Mouse (Mus musculus) kidney, postnatal 36 days (tissue): ENCODE measurements around the gene Nefh.

Experiments
- DNase-seq, 2 experiments: peaks; one replicate each; pipeline ENCODE4 v3.0.0; 2021 to 2022; ENCODE audit warnings: mixed read lengths in 2 of 2

Gene Nefh

DNA sequence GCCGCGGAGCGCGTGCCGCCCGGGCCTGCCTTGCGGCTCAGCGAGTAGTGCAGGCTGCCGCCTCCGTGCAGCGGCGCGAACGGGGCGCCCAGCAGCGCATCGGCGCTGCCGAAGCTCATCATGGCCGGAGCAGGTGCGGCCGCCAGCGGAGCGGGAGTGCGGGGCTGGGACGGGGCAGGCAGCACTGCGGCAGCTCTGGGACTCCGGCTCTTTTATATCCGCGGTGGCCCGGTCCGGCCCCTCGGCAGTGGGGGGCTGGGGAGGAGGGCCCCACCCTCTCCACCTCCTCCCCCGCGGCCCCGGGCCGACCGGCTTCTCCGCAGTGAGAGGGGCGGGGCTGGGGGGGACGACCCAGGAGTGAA, at the start of gene Nefh:
TSS of gene Nefh (minus strand) at position 252 of the 362 bp plus-strand sequence.
- DNase-seq, result peak in 1 of 2 experiments; percentile 12

DNA sequence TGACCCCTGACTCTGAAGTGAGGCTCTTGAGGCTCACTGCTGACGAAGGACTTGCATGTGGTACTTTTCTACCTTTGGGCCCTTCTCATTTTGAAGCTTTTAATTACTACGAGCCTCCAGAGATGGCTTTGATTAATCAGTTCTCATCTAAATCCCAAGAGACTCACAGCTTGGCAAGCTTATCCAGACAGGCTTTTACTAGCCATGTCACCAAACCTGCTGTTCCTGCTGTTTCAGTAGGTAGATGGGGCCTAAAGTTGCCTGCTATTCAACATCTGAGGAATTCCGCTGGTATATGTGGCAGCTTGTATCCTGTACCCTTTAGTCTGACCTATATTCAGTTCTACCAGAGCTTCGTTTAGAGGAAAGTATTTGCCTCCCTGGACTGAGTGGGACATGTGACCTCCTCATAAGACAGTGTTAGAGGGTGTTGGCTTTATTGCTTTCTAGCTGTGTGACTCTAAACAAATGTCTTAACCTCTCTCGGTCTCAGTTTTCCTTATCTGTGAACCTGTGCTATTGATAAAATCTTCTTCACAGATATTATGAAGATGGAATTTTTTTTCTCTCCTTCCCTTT, 48.8 kb upstream of the Nefh start:
- no peak for DNase-seq

DNA sequence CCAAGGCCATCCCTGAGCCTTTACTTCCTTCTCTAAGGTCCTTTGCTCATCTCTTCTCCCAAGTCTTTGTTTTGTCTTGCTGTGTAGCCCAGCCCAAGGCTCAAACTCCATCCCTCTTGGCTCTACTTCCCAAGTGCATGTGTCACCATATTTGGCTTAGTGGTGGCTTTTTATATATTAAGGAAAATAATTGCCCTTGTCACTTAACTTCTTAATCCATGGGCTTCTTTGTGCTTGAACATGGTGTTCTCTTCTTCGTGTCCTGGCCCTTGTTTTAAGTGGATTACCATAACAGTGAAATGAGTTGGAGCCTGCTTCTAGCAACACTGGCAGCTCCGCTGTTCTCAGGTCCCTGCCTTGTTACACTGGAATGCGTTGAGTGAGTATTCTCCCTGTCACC, 47.8 kb upstream of the Nefh start:
- no peak for DNase-seq

DNA sequence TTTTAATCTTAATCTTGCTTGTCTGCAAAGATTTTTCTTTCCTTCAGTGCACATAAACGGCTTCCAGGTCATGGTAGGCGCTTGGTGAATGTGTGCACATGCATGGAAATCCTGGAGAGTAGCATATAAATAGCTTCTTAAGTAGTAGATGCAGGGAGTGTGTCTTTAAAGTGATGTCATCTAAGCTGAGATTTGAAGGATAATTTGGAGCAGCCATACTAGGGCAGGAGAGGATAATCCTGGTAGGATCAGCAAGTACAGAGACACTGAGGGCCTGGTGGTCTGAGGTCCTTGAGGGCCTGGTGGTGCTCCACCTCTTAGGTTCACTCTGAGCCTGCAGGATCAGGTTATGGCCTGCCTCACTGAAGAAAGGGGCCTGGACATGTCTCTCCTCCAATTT, 44.6 kb upstream of the Nefh start:
- no peak for DNase-seq

DNA sequence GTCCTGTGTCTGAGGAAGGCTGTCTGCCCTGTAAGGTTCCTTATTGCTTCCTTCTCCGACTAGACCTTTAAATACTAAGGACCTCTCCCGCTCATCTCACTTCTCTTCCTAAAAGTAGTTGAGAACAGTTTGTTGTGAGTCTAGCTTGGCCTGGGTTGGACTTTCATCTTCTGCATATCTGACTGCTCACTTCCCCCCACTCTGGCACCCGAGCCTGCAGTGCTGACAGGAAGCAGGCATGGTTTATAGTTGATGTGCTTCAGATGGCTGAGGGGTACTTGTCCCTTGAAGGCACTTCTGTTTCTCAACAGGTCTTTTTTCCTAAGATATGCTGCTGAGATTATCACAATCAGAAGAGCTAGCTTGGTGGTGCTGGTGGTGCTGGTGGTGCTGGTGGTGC, 41.3 kb upstream of the Nefh start:
- DNase-seq, result peak; percentile 60 to 63

DNA sequence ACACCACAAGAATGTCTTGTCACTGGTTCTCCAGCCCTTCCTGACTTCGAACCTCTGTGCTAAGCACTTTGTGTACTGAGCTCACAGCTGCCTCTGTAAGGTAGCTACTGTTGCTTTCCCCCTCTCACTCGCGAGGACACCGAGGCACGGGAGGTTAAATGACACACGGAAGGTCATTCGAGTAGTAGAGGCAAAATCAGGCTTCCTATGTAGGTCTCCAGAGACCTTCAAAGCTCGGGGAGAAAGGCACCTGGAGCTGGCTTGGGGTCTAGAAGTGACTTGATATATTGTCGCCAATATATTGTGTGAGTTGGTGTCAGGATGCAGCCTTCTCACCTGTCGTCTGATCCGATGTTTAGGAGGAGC, 39.6 kb upstream of the Nefh start:
- no peak for DNase-seq

DNA sequence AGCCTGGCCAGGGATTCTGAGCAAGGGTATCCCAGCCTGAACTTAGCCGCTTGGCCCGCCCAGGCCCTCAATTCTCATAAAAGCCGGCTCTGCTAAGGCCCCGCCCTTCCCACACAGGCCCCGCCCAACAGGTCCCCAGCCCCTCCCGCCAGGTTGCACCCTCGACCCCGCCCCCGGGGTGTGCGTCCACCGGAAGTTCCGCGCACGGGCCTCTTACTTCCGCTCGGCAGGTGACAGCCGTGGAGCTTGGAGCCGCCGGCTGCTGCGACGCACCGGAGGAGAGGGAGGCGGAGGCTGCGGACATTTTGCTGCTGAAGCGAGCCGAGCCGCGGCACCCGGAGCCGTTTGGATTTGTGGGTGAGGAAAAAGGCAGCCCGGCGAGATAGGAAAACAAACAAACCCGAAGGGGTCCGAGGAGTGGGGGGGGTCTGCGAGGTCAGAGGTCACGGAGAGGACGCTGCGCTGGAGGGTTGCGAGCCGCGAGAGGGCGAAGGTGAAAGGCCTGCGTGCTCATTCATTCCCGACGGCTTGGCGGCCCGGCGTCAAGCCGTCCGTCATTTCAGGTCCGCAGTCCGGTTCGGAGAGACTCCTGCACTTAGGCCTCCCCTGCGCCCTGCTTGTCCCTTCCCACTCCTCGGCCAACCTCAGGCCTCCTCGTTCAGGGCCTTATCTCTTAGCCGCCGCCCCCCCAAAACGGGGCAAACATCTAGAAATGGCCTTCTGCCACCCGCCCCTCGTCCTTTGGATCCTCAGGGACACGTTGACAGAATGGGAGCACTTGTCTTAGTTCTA, 39.0 kb upstream of the Nefh start, which contains the start of gene Ap1b1:
TSS of gene Ap1b1 (plus strand) at position 130 of the 792 bp plus-strand sequence.
- DNase-seq, result peak; percentile 95 to 99

DNA sequence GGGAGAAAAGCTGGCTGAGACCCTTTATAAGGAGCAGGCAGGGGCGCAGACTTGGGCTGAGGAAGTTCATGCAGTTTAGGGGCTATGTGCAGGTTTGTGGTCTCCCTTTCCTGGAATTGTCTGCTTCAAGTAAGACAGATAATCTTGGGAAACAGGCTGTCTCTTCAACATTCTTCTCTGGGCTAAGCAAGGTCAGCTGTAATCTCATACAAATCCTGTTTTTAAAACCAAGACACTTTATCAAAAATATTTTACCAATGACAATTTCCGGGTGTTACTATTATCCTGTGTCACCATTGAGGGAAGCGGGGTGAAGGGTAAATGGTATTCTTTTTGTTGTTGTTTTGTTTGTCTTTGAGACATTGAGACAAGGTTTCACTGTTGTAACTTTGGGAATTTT, 36.9 kb upstream of the Nefh start:
- no peak for DNase-seq

DNA sequence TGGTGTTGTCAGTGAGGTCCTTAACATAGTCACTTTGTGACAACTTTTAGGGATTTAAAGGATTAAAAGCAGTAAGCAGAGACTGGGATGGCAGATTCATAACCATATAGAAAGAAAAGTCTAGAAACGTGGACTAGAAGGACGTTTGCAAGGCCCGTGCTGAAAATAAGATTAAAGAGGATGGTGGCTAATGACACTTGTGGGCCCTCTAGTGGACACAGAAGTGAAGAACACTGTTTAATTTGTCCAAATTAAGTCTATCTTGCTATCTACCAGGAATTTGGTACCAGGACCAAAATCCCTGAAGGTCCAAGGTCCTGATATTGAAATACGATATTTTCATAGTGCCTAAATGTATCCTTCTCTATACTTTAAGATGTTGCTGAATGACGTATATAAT, 36.4 kb upstream of the Nefh start:
- peak; percentile 50 to 63 for DNase-seq

DNA sequence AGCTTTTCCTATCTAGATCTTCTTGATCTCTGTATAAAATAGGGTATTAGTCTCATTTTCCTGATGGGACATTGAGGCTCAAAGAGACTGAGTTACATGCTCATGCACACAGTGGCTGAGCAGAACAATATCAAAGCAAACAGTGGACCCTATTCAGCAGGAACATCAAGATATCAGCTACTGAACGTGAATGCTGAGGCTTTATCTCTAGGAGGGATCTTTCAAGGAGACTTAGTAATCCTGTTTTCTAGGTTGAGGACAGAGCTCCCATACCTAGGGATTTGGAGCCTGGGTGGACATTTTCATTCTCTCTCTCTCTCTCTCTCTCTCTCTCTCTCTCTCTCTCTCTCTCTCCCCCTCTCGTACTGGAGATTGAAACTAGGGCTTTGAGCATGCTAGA, 35.7 kb upstream of the Nefh start:
- DNase-seq, result no peak

DNA sequence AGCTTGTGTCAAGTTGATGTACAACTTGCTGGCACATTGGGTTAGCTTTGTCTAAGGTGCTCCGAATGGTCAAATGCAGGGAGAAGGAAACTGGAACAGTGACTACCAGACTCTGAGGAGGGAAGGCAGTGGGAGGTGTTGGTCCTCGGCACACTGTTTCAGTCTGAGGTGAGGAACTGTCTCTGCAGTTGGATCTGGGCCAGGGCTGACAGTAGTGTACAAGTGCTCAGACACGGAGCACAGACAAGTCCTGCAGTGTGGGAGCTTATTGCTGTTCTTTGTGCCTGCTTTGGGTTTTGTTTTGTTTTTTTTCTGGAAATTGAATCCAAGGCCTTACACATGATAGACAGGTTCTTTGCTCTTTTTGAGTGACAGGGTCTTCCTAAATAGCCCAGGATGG, 35.1 kb upstream of the Nefh start:
- peak in 1 of 2 experiments; percentile 41 for DNase-seq

DNA sequence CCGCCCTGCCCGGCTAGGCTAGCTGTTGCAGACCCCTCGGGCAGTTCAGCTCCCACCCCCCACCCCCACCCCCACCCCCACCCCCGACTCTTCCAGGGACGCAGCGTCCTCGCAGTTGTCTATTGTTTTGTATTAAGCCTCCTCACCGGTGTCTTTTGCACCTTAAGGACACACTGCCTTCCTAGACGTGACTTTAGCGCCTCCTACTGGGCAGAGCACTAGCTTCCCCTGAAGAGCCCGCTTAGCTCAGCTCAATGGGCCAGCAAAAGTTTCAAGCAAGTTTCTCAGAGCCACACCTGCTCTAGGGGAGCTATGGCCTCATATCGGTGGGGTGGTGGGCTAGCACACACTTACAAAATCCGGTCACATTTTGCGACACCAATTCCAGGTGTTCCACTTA, 27.8 kb upstream of the Nefh start:
- DNase-seq, result peak; percentile 79 to 91

DNA sequence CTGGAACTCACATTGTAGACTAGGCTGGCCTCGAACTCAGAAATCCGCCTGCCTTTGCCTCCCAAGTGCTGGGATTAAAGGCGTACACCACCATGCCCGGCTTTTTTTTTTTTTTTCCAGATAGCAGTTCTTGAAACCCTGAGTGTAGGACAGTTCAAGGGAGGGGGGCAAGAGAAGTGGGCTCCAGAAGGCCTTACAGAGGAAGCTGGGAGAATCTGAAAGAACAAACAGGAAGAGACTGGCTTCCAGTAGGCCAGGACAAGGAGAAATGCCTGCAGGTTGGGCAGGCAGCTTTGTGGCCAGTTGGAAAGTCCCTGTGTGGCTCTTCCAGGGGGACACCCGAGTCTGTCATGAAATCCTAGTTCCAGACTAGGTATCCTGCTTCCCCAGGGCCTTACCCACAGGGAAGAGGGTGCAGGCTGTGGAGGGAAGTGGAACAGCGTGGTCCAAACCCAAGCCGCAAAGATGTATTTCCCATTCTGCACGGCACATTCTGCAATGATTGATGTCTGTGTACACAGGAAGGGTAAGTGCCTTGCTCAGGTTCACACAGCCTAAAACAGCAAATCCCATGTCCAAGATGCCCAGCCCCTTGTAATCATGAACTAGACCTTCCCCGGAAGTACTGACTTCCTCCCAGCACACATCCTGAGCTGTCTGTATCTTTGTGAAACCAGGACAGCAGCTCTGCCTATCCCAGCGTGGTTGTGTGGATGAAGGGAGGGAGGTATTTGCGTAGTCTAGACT, 26.7 kb upstream of the Nefh start:
- peak; percentile 30 to 70 for DNase-seq

DNA sequence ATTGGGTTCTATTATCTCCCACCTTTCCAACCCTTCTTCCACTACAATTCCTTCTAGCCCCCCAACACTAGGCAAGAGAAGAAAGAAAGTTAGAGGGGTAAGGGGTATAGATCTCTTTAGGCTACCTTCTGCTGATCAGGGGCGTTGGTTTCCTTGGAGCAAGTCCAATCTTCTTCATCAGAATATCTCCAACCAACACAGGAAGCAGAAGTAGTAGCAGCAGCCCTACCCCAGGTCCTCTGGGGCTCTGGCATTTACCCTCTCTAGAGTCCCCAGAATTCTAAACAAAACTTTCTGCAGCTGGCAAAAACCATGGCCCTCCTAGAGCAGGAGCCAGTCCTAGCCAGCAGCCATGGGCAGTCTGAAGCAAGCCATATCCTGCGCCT, 26.0 kb upstream of the Nefh start:
- DNase-seq, result no peak

DNA sequence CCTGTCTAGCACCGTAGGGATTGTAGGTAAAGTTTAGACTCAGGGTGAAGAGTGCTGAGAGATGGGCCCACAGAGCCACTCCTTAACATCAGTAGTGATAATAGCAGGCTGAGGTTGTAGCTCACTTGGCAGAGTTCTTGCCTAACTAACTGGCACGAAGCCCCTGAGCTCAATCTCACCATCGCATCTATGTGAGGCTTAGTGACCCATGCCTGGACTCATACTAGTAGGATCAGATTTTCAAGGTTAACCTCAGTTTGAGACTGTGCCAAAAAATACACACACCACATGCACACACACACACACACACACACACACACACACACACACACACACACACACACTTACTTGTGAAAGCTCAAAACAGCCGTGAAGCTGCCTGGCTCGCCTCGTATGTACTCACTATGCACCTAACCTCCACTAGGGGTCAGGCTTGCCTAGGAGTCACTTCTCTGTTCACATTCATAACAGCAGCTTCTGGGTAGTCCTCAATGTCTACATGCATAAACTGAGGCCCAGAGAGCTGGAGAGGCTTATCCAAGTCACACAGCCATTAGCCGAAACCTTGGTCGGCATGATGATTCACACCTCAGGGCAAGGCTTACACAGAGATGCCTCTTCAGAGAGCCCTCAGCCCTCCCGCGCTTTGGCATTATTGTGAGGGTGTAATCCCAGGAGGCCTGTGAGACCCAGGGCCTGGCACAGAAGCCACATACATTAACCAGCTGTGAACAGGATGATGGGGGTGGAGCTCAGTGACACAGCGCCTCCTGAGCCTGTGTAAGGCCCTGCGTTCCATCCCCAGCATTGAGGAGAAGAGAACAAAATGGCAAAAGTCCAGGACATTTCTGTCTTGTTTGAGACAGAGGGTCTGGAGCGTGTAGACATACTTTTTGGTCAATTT, 25.4 kb upstream of the Nefh start:
- DNase-seq, result peak; percentile 69 to 78

DNA sequence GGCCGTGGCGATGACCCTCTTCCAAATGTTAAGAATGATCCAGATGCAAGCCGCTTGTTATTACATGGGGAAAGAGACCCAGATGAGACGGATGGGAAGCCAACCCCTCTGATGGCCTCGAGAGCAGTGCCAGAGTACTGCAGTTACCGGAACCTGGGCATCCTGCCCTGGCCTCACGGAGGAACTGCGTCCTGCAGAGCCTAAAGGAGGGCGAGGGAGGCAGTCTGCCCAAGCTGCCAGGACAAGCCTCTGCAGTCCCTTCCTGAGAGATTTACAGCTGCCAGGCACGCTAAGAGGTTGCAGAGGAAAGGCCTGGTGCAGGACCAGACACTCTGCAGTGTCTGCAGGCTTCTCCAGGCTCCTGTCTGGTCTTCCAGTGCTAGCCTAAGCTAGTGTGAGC, 20.5 kb upstream of the Nefh start:
- peak; percentile 23 to 51 for DNase-seq

DNA sequence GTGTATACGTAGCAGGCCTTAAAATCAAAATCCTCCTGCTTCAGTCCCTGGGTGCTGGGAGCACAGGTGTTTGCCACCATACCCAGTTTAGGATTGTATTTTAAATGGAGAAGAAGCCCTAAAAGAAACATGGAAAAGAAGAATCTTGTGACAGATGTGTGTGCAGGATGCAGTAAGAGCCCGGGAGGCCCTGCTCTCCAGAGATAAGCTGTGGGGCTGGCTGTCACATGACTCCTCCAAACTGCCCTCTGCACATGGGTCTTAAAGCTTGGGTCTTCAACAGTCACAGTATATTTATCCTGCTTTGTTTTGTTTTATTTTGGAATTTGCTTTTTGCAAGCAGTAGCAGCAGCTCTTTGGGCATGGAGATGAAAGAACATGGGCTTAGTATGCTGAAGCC, 19.7 kb upstream of the Nefh start:
- no peak for DNase-seq

DNA sequence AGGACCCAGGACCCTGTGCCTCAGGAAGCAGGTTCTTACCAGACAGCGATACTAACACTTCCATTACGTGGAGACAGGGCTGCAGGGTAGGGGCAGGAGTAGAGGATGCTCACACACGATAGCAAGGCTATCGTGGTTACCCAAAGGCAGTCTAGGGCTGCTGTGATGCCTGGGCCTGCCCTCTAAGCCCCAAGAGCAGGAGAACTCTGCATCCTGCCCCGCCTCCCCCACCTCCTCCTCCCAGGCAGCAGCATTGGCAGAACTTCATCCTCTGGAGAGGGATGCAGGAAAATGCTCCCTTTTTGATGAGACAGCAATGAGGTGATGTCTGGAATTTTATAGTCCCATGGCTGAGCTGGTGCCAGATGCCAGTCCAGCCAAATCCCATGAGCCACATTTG, 19.0 kb upstream of the Nefh start:
- peak; percentile 36 to 52 for DNase-seq

DNA sequence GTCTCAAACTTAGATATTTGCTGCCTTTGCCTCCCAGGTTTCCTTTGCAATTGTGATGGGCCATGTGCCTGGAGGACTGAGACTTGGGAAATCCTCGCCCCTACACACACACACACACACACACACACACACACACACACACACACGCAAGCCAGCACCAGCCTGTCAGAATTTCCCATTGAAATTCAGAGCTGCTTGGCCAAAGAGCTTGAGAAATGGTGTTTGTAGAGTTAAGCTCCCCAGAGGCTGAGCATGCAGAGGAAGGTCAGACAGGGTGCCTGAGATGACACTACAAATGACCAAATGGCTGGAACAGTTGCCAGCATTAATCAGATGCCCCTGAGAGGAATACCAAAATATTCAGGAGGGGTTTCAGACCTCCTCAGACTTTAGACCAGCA, 18.5 kb upstream of the Nefh start:
- peak; percentile 10 to 20 for DNase-seq

DNA sequence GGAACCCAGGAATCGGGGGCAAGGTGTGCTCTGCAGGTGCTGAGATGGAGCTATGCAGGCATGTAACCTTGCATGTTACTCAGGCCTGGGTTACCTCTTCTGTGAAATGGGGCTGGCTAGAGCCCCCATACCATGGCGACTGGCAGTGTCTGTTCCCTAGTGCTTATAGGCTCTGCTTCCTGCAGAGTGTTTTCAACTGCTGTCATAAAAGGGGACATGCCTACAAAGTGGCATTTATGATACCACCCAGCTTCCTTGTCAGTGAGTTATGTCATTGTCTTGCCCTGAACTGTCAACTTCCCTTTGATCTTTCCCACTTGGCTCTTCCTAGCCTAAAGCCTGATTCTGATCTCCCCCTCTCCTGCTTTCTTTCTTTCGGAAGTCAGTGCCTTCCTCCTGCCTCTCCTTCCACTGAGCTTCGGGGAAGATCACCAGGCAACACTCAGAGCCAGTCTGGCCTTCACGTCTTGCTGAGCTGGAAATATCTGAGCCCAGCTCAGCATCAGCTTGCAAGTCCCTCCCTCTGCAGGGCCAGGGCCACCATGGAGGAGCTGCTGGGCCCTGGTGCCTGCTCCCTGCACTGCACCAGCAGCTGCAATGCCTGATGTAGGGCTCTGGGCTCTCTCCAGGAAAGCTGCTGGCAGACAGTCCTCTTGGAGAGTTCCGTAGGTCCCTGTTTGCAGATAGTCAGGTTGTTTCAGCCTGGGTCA, 15.4 kb upstream of the Nefh start:
- no peak for DNase-seq

DNA sequence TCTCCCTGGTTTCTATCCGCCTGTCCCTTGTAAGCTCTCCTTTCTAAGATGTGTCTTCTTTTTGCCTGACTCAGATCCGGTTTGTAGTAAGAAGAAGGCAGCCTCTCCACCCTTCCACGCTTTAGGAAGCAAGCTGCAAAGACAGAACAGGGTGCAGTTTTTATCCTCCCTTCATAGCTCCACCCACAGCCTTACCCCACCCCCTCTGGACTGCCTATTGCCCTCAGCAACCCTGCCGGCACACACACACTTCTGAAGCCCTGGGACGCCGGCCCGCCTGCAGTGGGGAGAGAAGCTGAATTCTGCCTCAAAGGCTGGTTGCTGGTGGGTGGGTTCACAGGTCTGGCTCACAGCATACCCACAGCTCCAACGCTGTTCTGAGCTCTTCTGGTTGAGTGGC, 6.1 kb upstream of the Nefh start:
- peak; percentile 46 to 65 for DNase-seq

DNA sequence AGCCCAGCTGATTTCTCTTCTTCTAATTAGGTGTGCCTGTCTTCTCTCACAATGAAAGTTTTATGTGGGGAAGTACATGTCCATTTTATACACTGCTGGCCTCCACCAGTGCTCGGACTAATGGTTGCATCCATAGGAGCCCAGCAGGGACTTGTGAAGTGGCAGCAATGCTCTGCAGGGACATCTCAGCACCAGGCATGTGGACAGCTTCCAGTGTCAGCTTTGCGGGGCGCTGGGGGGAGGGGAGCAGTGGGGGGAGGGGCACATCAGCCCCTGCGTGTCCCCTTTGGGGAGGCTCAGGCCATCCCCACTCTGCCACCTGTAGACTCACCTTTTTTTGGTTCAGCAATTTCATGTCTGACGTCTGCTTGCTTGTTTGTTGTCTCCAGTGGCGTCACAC, 5.5 kb upstream of the Nefh start:
- DNase-seq, result no peak
